Mouse (Mus musculus): ENCODE data around the gene Nprl3.

- TF ChIP-seq POLR2A (IDR thresholded peaks at IDR 0.05; ENCODE audit: control insufficient read depth, extremely low read depth, insufficient read depth, low read length, poor library complexity): no peak
- no peak for TF ChIP-seq CTCF (IDR thresholded peaks at IDR 0.05; ENCODE audit: borderline replicate concordance, control insufficient read depth, extremely low read depth, insufficient read depth, low read length, poor library complexity)
These were observed 45.5 kb downstream of the Nprl3 start, which contains the start of gene Rhbdf1 for GRCm38 (mm10) chr11:32221951-32222409.

All from thymus, adult 2 months (tissue).